Mouse (Mus musculus) cortical plate, adult 2 months (tissue): ENCODE measurements around the gene Gmppa. TPM values are rescaled to one million over a fixed set of nuclear protein-coding genes. Genes with fewer than 3 reads are reported as not detected.

ENCODE experiments used
- H3K27ac ChIP-seq: fragments of 200-500 bp; 2 replicates; pipeline ENCODE4 v1.5.1; 2012; ENCODE audit warnings: low read length, control low read depth, inconsistent platforms; ENCODE audit not compliant: insufficient read depth
- H3K4me1 ChIP-seq: fragments of 200-500 bp; 2 replicates; pipeline ENCODE4 v1.6.1; 2011; ENCODE audit warnings: low read length; ENCODE audit not compliant: control insufficient read depth, insufficient read depth
- H3K4me3 ChIP-seq: fragments of 200-500 bp; 2 replicates; pipeline ENCODE4 v1.5.1; 2011; ENCODE audit warnings: mild to moderate bottlenecking, low read length, control low read depth; ENCODE audit not compliant: insufficient read depth
- CTCF ChIP-seq: fragments of 200-500 bp; IDR thresholded peaks from 2 replicates; pipeline ENCODE4 v1.5.1; 2011; ENCODE audit warnings: mild to moderate bottlenecking, control low read depth, low read length; ENCODE audit not compliant: insufficient read depth; ENCODE audit errors: extremely low read depth
- POLR2A ChIP-seq: fragments of 200-500 bp; IDR thresholded peaks from 2 replicates; pipeline ENCODE4 v1.6.1; 2011; ENCODE audit warnings: mild to moderate bottlenecking, low read length, control low read depth; ENCODE audit not compliant: insufficient read depth; ENCODE audit errors: extremely low read depth
- polyA plus RNA-seq: library from polyadenylated mRNA; depleted of rRNA; stranded (reverse); fragments of >200 nt; gene quantifications from 2 replicates; pipeline ENCODE4 v1.2.3, GENCODE M21; 2012; rRNA removed

Gmppa gene
- 103 and 104 TPM in 2 replicates for polyA plus RNA-seq

DNA sequence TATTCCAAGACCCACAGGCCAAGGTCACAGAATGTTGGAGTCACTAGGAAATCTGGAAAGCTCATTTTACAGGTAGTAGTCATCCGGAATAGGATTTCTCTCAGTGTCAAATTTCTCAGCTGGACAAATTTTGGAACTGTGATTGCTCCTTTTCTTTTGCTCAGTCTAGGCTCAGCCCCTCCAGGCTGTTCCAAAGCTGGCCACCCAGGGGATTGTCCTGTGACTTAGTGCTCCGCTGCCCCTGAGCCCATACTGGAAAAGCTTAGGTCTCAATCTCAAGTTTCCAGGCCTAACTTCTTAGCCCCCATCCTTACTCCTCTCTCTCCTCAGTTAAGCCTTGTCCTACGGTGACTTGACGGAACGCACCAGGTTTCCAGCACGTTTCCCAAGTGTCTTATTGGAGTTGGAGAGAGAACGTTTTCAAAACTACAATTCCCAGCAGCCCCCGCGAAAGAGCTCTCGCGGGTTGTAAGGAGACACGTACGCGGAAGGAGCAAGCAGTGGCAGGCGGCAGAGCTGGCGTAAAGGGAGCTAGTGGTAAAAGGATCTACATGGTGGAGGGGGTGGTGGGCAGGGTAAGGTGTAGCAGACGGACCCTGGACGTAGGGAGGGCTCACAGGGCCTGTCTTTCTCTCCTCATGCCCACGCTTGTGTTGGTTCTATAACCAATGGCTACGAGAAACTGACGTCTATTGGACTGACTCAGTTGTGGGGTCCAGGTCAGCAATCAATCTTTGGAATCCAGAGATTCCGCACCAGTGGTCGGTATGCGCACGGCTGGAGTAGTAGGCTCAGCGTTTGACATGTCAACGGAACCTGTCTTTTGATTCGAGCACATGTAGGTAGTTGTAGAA is at the start of gene Gmppa:
Gene Gmppa, plus strand, starts transcription at position 456 of the 854 bp plus-strand sequence.
- no peak for TF ChIP-seq CTCF
- peak; percentile 95 for TF ChIP-seq POLR2A

DNA sequence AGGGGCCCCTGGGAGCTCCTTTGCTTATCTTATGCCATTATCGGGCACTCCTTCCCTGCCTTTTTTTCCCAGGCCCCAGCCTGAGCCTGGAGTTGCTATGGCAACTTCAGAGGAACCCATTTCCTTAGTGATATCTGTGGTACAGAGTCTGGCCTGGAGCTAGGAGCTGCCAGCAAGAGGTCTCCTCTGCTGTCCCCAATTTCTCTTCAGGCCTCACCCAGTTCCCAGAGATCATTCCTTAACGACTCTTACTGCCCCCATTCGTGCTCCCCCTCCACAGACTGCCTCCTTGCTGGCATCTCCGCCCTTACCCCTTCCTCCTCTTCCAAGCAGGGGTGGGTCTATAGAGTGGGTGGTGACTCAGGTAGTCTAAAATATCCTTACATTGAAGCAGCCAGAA is 49.6 kb upstream of the Gmppa start:
- no peaks in the 10 kb centered on the region for H3K4me1 ChIP-seq

More for the DNA sequence above, at the start of gene Gmppa:
- Histone ChIP-seq H3K27ac (no peak within 1 kb of the TSS), H3K4me3 (peak within 1 kb of the TSS; percentile 87), H3K4me1 (no peaks in the 10 kb centered on the region)

DNA sequence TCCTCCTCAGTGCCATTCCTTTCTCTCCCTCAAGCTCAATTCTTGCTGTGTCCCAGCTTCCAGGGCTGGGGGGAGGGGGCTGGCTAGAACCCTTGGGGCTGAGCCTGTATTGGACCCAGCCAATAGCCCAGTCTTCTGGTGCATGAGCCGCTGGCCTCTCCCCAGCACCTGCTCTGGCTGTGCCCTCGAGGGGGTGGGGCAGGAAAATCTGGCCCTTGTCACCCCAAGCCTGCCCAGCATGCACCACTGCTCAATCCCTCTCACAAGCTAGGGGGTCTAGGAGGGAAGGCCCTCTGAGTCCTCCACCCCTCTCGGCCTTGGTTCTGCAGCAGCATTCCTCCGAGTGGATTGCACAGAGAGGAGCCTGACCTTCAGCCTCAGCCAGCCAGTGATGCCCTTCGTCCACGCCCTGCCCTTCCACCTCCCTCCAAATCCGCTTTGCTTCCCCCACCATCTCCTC is 48.2 kb upstream of the Gmppa start:
- Histone ChIP-seq H3K4me3 (peak overlapping the region; percentile 30), H3K27ac (peak overlapping the region; percentile 78), H3K4me1 (peaks cover 4% of the 10 kb centered on the region; the same call in 1 of the 2 replicates)

More for the DNA sequence above, 49.6 kb upstream of the Gmppa start:
- peak overlapping the region; percentile 87 for H3K4me3 ChIP-seq
- H3K27ac ChIP-seq: peak overlapping the region; percentile 89
- TF ChIP-seq CTCF: no peak
- 0 out of 2 replicates have a peak, but pooled peaks have one; percentile 12 for TF ChIP-seq POLR2A

DNA sequence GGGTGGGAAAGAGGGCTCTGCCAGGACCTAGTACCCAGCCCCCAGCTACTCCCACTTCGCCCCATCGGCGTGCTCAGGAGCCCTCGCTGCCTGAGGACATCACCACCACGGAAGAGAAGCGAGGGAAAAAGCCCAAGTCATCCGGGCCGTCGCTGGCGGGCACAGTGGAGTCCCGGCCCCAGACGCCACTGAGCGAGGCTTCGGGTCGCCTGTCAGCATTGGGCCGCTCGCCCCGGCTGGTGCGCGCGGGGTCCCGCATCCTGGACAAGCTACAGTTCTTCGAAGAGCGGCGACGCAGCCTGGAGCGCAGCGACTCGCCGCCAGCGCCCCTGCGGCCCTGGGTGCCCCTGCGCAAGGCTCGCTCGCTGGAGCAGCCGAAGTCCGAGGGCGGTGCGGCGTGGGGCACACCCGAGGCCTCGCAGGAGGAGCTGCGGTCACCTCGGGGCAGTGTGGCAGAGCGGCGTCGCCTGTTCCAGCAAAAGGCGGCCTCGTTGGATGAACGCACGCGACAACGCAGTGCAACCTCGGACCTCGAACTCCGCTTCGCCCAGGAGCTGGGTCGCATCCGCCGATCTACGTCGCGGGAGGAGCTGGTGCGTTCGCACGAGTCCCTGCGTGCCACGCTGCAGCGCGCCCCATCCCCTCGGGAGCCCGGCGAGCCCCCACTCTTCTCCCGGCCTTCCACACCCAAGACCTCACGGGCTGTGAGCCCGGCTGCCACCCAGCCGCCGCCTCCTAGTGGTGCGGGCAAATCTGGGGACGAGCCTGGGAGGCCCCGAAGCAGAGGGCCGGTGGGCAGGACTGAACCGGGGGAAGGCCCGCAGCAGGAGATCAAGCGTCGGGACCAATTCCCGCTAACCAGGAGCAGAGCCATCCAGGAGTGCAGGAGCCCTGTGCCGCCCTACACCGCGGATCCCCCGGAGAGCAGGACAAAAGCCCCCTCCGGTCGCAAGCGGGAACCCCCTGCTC is 47.5 kb upstream of the Gmppa start:
- TF ChIP-seq CTCF (no peak), POLR2A (no peak)
- peaks cover 8% of the 10 kb centered on the region; the same call in 1 of the 2 replicates for H3K4me1 ChIP-seq
- H3K4me3 ChIP-seq: peak overlapping the region; percentile 30; the same call in 1 of the 2 replicates
- peak overlapping the region; percentile 78 for H3K27ac ChIP-seq

More for the DNA sequence above, 48.2 kb upstream of the Gmppa start:
- TF ChIP-seq CTCF (no peak), POLR2A (no peak)

DNA sequence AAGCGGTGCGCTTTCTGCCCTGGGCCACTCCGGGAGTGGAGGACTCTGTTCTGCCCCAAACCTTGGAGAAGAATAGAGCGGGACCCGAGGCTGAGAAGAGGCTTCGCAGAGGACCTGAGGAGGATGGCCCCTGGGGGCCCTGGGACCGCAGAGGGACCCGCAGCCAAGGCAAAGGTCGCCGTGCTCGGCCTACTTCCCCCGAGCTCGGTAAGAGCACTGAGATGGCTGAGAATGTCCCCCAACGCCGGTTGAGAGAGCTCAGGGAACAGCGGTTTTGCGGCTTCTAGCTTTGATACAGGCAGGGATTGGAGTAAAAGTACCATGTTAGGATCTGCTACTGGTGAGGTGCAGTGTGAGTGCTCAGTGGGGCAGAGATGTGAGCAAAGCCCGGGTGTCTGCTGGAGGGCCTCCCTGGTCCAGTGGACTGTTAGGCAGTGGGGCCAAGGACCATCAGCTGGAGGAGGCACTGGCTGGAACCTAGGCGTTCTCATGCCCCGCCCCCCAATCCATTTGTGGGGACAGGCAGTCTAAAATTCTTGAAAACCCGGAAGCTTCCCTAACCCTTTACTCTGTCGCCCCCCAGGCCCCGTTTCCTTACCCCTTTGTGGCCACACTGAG is 46.7 kb upstream of the Gmppa start:
- Histone ChIP-seq H3K4me1 (peaks cover 8% of the 10 kb centered on the region; the same call in 1 of the 2 replicates), H3K4me3 (peak overlapping the region; percentile 30; the same call in 1 of the 2 replicates), H3K27ac (no peak overlapping the region)
- no peak for TF ChIP-seq CTCF
- TF ChIP-seq POLR2A: no peak

DNA sequence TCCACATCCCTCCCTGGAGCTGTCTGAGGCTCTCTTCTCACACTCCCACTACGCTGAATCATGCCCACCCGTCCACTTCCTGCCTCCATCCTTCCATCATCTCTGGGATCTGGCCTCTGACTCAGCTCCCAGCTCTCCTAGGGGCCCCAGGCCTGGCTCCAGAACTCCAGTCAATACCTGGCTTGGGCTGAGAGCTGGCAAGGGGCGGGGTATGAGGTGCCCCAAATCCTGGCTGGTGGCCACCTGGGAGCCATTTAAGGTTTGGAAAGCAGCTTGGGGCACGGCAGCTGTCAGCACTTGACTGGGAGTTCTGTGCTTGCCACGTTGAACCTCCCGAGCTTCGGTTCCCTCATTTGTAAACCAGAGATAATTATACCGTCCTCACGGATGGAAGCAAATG is 42.6 kb upstream of the Gmppa start:
- peaks cover 9% of the 10 kb centered on the region; the same call in 1 of the 2 replicates for H3K4me1 ChIP-seq
- no peak overlapping the region for H3K4me3 ChIP-seq
- H3K27ac ChIP-seq: no peak overlapping the region
- no peak for TF ChIP-seq POLR2A
- no peak for TF ChIP-seq CTCF

DNA sequence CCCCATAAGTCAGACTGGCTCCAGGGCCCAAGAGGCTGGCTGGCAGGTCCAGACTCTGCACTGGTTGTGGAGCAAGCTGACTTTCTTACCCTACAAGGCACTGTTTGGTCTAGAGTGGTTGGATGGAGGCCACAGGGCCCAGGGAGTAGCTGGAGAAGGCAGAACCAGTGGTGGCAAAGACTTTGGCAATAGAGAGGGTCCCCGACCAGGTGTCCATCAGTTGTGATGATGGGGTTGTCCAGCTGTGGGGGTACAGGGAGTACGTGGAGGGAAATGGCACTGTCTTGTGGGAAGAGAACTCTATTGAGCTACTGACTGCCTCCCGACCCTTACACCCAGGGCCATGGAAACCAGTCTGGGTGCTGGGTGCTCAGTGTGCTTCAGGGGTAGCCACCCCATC is 41.9 kb upstream of the Gmppa start:
- no peak overlapping the region for H3K27ac ChIP-seq
- H3K4me1 ChIP-seq: peaks cover 9% of the 10 kb centered on the region; the same call in 1 of the 2 replicates
- TF ChIP-seq CTCF: no peak
- no peak for TF ChIP-seq POLR2A
- no peak overlapping the region for H3K4me3 ChIP-seq

DNA sequence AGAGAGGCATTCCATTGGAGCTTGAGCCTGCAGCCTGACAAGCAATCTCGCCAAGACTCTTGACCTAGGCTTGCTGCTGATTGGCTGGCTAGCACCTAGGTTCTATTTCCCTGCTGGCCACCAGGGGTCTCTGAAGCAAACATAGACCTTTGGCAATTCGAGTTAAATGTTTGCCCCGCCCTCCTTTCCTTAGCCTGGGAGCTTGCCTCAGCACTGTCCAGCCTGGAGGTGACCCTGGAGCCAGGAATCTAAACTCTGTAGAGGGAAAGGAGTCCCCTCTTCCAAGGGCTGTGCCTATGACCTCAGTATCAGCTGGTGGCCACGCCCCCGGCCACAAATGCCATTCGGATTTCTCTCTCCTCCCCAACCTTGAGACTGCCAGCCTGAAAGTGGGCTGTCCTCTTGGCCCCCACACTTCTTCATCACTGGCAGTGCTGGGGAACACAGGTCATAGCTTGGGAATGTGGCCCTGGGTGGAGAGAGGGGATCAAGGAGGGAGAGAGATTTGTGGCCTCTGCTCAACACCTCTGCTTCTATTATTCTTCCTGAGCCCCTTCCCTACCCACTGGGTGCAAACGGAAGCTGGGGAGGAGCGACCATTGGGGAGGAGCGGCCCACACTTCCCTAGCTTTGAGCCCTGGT is 36.8 kb upstream of the Gmppa start:
- Histone ChIP-seq H3K4me1 (peaks cover 5% of the 10 kb centered on the region; the same call in 1 of the 2 replicates), H3K4me3 (no peak overlapping the region), H3K27ac (peak overlapping the region; percentile 28; the same call in 1 of the 2 replicates)
- TF ChIP-seq CTCF (peak; percentile 45), POLR2A (no peak)
